8 mouse cellular contexts compared by ENCODE assay signal in the genomic region with DNA sequence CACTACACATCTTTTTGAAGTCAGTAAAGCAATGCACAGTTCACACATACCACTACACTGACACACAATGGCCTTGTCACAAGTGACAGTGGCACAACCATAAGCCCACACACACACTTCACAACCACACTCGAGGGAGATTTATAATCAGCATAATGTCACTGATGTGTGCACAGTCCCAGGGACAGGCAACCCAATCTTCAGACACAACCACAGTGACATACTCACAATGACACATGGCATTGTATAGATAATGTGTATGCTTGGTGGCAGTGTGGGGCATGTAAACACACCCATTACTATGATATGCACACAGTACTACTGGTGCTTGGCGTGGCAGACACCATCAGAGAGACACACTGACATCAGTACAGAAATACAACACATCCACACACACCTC. TPM values are rescaled to one million over a fixed set of nuclear protein-coding genes. Genes with fewer than 3 reads are reported as not detected.
DNase-seq lines count a peak whose midpoint lies in the region; ATAC-seq lines count a peak whose summit lies in the region.

No protein-coding gene starts in this region.

- peak; percentile 49 for DNase-seq in cerebellum, adult 9-11 months
- no peak for DNase-seq in limb, embryonic 10.5 days (ENCODE audit: low spot score)
- no peak for DNase-seq in thymus, adult 18-20 months
- no peak for DNase-seq in frontal cortex, postnatal 10 days (ENCODE audit: low spot score in 2 of 2)

- H3K4me1 ChIP-seq in megakaryocyte, embryonic 14.5 days: peaks cover 68% of the 10 kb centered on the region
- H3K4me1 ChIP-seq in limb, embryonic 10.5 days: peaks cover 50% of the 10 kb centered on the region
- H3K4me1 ChIP-seq in neural tube, embryonic 15.5 days: peaks cover 48% of the 10 kb centered on the region

- 39% methylated on average over 2 of the region's 2 CpGs for WGBS in limb, embryonic 10.5 days
- WGBS in neural tube, embryonic 15.5 days: 54% methylated on average over 2 of the region's 2 CpGs

- peak overlapping the region; percentile 94 for H3K4me3 ChIP-seq in megakaryocyte, embryonic 14.5 days (replicated peaks)
- peak overlapping the region; percentile 64 for H3K4me3 ChIP-seq in limb, embryonic 10.5 days
- no peak overlapping the region for H3K4me3 ChIP-seq in neural tube, embryonic 15.5 days (replicated peaks)

- no peak for ATAC-seq in cerebellum, adult (ENCODE audit: insufficient number of reproducible peaks, low FRiP score, low TSS enrichment)
- no peak for ATAC-seq in megakaryocyte, adult 5-6 weeks (ENCODE audit: poor library complexity, severe bottlenecking)
- ATAC-seq in neural tube, embryonic 15.5 days (ENCODE audit: low FRiP score): no peak

- H3K9me3 ChIP-seq in megakaryocyte, embryonic 14.5 days: no peaks in the 10 kb centered on the region
- H3K9me3 ChIP-seq in limb, embryonic 10.5 days (replicated peaks): no peaks in the 10 kb centered on the region
- no peaks in the 10 kb centered on the region for H3K9me3 ChIP-seq in neural tube, embryonic 15.5 days (replicated peaks)

- no peaks in the 10 kb centered on the region for H3K36me3 ChIP-seq in megakaryocyte, embryonic 14.5 days (replicated peaks; ENCODE audit: low read length)
- H3K36me3 ChIP-seq in limb, embryonic 10.5 days: no peaks in the 10 kb centered on the region
- no peaks in the 10 kb centered on the region for H3K36me3 ChIP-seq in neural tube, embryonic 15.5 days

- H3K9ac ChIP-seq in neural tube, embryonic 15.5 days (replicated peaks): no peak overlapping the region

- H3K27ac ChIP-seq in limb, embryonic 10.5 days: peak overlapping the region; percentile 90
- peak overlapping the region; percentile 78; the same call in 1 of the 2 replicates for H3K27ac ChIP-seq in neural tube, embryonic 15.5 days (replicated peaks)

- peak overlapping the region; percentile 97 for H3K4me2 ChIP-seq in neural tube, embryonic 15.5 days

- no peaks in the 10 kb centered on the region for H3K27me3 ChIP-seq in megakaryocyte, embryonic 14.5 days (replicated peaks)
- H3K27me3 ChIP-seq in limb, embryonic 10.5 days (ENCODE audit: low read depth, poor library complexity, severe bottlenecking): no peaks in the 10 kb centered on the region
- no peaks in the 10 kb centered on the region for H3K27me3 ChIP-seq in neural tube, embryonic 15.5 days (replicated peaks)

RNA-seq across cellular contexts. Expression of a gene that starts 9.6 kb away (rescaled TPM):
- 27.8 and 101 TPM in 2 replicates for polyA plus RNA-seq in megakaryocyte, embryonic 14.5 days (2012; ENCODE audit: insufficient read depth, low replicate concordance)
- 26.0 and 30.3 TPM in 2 replicates for total RNA-seq in megakaryocyte, adult 5-6 weeks (2015)
- 117 and 121 TPM in 2 replicates for total RNA-seq in megakaryocyte, adult 5-6 weeks (2017)
- polyA plus RNA-seq in limb, embryonic 10.5 days (2016; fragmentation: Nextera tagmentation; extraction: Ambion mirVana): 36.3 and 36.8 TPM in 2 replicates
- polyA plus RNA-seq in neural tube, embryonic 15.5 days (2015; fragmentation: Nextera tagmentation; extraction: Ambion mirVana): 23.3 and 24.5 TPM in 2 replicates

RNA-seq across cellular contexts. Expression of a gene that starts 12.0 kb away (rescaled TPM):
- 1,043 and 5,254 TPM in 2 replicates for polyA plus RNA-seq in megakaryocyte, embryonic 14.5 days (2012; ENCODE audit: insufficient read depth, low replicate concordance)
- 1.5 and 3.3 TPM in 2 replicates for total RNA-seq in megakaryocyte, adult 5-6 weeks (2015)
- total RNA-seq in megakaryocyte, adult 5-6 weeks (2017): 1.1 and 3.0 TPM in 2 replicates
- polyA plus RNA-seq in limb, embryonic 10.5 days (2016; fragmentation: Nextera tagmentation; extraction: Ambion mirVana): 14.5 and 19.1 TPM in 2 replicates
- polyA plus RNA-seq in neural tube, embryonic 15.5 days (2015; fragmentation: Nextera tagmentation; extraction: Ambion mirVana): 25.4 and 27.5 TPM in 2 replicates

RNA-seq across cellular contexts. Expression of a gene that starts 22.7 kb away (rescaled TPM):
- 53.8 and 168 TPM in 2 replicates for polyA plus RNA-seq in megakaryocyte, embryonic 14.5 days (2012; ENCODE audit: insufficient read depth, low replicate concordance)
- 7.3 and 8.7 TPM in 2 replicates for total RNA-seq in megakaryocyte, adult 5-6 weeks (2015)
- 3.7 and 5.4 TPM in 2 replicates for total RNA-seq in megakaryocyte, adult 5-6 weeks (2017)
- polyA plus RNA-seq in limb, embryonic 10.5 days (2016; fragmentation: Nextera tagmentation; extraction: Ambion mirVana): 5.4 and 7.4 TPM in 2 replicates
- polyA plus RNA-seq in neural tube, embryonic 15.5 days (2015; fragmentation: Nextera tagmentation; extraction: Ambion mirVana): 56.4 and 66.4 TPM in 2 replicates

RNA-seq across cellular contexts. Expression of a gene that starts 36.8 kb away (rescaled TPM):
- 2.0 and 6.6 TPM in 2 replicates for polyA plus RNA-seq in megakaryocyte, embryonic 14.5 days (2012; ENCODE audit: insufficient read depth, low replicate concordance)
- 49.8 TPM in 2 replicates for total RNA-seq in megakaryocyte, adult 5-6 weeks (2015)
- 13.6 and 22.2 TPM in 2 replicates for total RNA-seq in megakaryocyte, adult 5-6 weeks (2017)
- polyA plus RNA-seq in limb, embryonic 10.5 days (2016; fragmentation: Nextera tagmentation; extraction: Ambion mirVana): 0.41 and 0.76 TPM in 2 replicates
- polyA plus RNA-seq in neural tube, embryonic 15.5 days (2015; fragmentation: Nextera tagmentation; extraction: Ambion mirVana): 1.7 and 2.7 TPM in 2 replicates

RNA-seq across cellular contexts. Expression of a gene that starts 52.2 kb away (rescaled TPM):
- polyA plus RNA-seq in megakaryocyte, embryonic 14.5 days (2012; ENCODE audit: insufficient read depth, low replicate concordance): 0.04 TPM in 1 of 2 replicates, not detected in the other
- total RNA-seq in megakaryocyte, adult 5-6 weeks (2015): 5.7 and 7.4 TPM in 2 replicates
- 6.9 and 10.7 TPM in 2 replicates for total RNA-seq in megakaryocyte, adult 5-6 weeks (2017)
- 0.04 TPM in 1 of 2 replicates, not detected in the other for polyA plus RNA-seq in limb, embryonic 10.5 days (2016; fragmentation: Nextera tagmentation; extraction: Ambion mirVana)
- 0.10 and 0.22 TPM in 2 replicates for polyA plus RNA-seq in neural tube, embryonic 15.5 days (2015; fragmentation: Nextera tagmentation; extraction: Ambion mirVana)

Comparison
In these comparisons a context has a peak if more than half of its experiments do, and no peak if none do; other contexts are left out.
1. RNA of a gene that starts 12.0 kb away (polyA plus RNA-seq): 1,043 to 5,254 TPM in megakaryocyte, embryonic 14.5 days; 25.4 to 27.5 TPM in neural tube, embryonic 15.5 days and 14.5 to 19.1 TPM in limb, embryonic 10.5 days; every median in the first group is over 10 times any median in the second.